Mouse (Mus musculus) embryonic facial prominence, embryonic 14.5 days (tissue): ENCODE measurements around the gene Zfp944. TPM values are rescaled to one million over a fixed set of nuclear protein-coding genes. Genes with fewer than 3 reads are reported as not detected.
"Not testable (repeated sequence)": the region's sequence is repeated elsewhere in the genome, so short reads cannot be mapped to it uniquely, and the experiment has no call there.

Experiments
- ATAC-seq: fragments of 200-750 bp; cut with Nextera tagmentation; 2 replicates; pipeline ENCODE4 v1.8.0; 2017; ENCODE audit warnings: low read depth, moderate number of reproducible peaks, moderate TSS enrichment
- DNase-seq: peaks from one replicate; pipeline ENCODE4 v3.0.0-alpha.2; 2015; ENCODE audit warnings: low spot score
- H3K27ac ChIP-seq: fragments of 300-500 bp; sonication (generic); replicated peaks from 2 replicates; pipeline ENCODE4 v1.5.1; 2014; ENCODE audit warnings: low read depth, mild to moderate bottlenecking, low read length, moderate library complexity
- H3K27me3 ChIP-seq: fragments of 300-500 bp; sonication (generic); replicated peaks from 2 replicates; pipeline ENCODE4 v1.6.1; 2014; ENCODE audit warnings: low read length; ENCODE audit not compliant: control insufficient read depth, insufficient read depth
- H3K36me3 ChIP-seq: fragments of 300-500 bp; sonication (generic); 2 replicates; pipeline ENCODE4 v1.6.1; 2014; ENCODE audit warnings: low read length, mixed read lengths; ENCODE audit not compliant: control insufficient read depth, insufficient read depth
- H3K4me1 ChIP-seq: fragments of 300-500 bp; sonication (generic); 2 replicates; pipeline ENCODE4 v1.6.1; 2014; ENCODE audit warnings: antibody characterized with exemption, low read length; ENCODE audit not compliant: control insufficient read depth, insufficient read depth
- H3K4me2 ChIP-seq: fragments of 300-500 bp; sonication (generic); 2 replicates; pipeline ENCODE4 v1.6.1; 2014; ENCODE audit warnings: low read depth, mild to moderate bottlenecking, low read length, moderate library complexity, mixed read lengths
- H3K4me3 ChIP-seq: fragments of 300-500 bp; sonication (generic); 2 replicates; pipeline ENCODE4 v1.5.1; 2014; ENCODE audit warnings: low read depth, mild to moderate bottlenecking, low read length
- H3K9ac ChIP-seq: fragments of 300-500 bp; sonication (generic); 2 replicates; pipeline ENCODE4 v1.6.1; 2014; ENCODE audit warnings: low read depth, mild to moderate bottlenecking, low read length, moderate library complexity, mixed read lengths
- H3K9me3 ChIP-seq: fragments of 300-500 bp; sonication (generic); 2 replicates; pipeline ENCODE4 v1.6.1; 2016; ENCODE audit warnings: low read length; ENCODE audit not compliant: control insufficient read depth
- WGBS: fragments of 180-500 bp; shearing (Covaris S2); extraction: QIAGEN DNeasy Blood & Tissue Kit; methylation state at CpG from one replicate; pipeline ENCODE4 v1.1.7; 2014; 5-methylcytosine and 5-hydroxymethylcytosine counted together
- polyA plus RNA-seq: library from polyadenylated mRNA; unstranded; fragments of >200 nt; fragmentation: Nextera tagmentation; extraction: Ambion mirVana; gene quantifications from 2 replicates; pipeline ENCODE4 v1.2.1, GENCODE M21; 2014

Gene Zfp944
- 14.1 and 14.9 TPM in 2 replicates for polyA plus RNA-seq

- DNase-seq (peak; percentile 35), ATAC-seq (peak; percentile 97)
- Histone ChIP-seq H3K27ac (peak within 1 kb of the TSS; percentile 79), H3K4me2 (peak within 1 kb of the TSS; percentile 60), H3K4me3 (peak within 1 kb of the TSS; percentile 58), H3K9ac (peak within 1 kb of the TSS; percentile 80)
- under 1% methylated on average over 21 of the region's 43 CpGs for WGBS
- not testable (repeated sequence) for H3K4me1 ChIP-seq, H3K27me3 ChIP-seq, H3K36me3 ChIP-seq, H3K9me3 ChIP-seq
These were observed at the start of gene Zfp944, which contains the start of gene Zfp758 for GRCm38 (mm10) chr17:22361101-22361781. Gene Zfp944, minus strand, starts transcription at chr17:22361400. Gene Zfp758, plus strand, starts transcription at chr17:22361453.

GRCm38 (mm10) chr17:22410756-22411155 is 49.6 kb upstream of the Zfp944 start:
- Histone ChIP-seq H3K36me3 (no peaks in the 10 kb centered on the region), H3K9me3 (no peaks in the 10 kb centered on the region), H3K27ac (no peak overlapping the region), H3K9ac (no peak overlapping the region), H3K4me1 (no peaks in the 10 kb centered on the region), H3K4me3 (no peak overlapping the region), H3K4me2 (no peak overlapping the region), H3K27me3 (no peaks in the 10 kb centered on the region)
- WGBS, result 77% methylated on average over 2 of the region's 2 CpGs
- ATAC-seq (no peak), DNase-seq (no peak)

- H3K4me3 ChIP-seq, result no peak overlapping the region
- H3K9ac ChIP-seq, result no peak overlapping the region
- peaks cover 14% of the 10 kb centered on the region; the same call in 1 of the 2 replicates for H3K9me3 ChIP-seq
- WGBS, result 86% methylated on average over 3 of the region's 3 CpGs
- H3K4me1 ChIP-seq, result peaks cover 4% of the 10 kb centered on the region; the same call in 1 of the 2 replicates
- ATAC-seq (no peak), DNase-seq (no peak)
- H3K36me3 ChIP-seq, result 0 out of 2 replicates have a peak, but pooled peaks cover 7% of the 10 kb centered on the region
- no peak overlapping the region for H3K27ac ChIP-seq
- H3K27me3 ChIP-seq, result no peaks in the 10 kb centered on the region
- H3K4me2 ChIP-seq, result no peak overlapping the region
These were observed 2.7 kb upstream of the Zfp944 start for GRCm38 (mm10) chr17:22363895-22364294.

- Histone ChIP-seq H3K27ac (no peak overlapping the region), H3K9me3 (peaks cover 6% of the 10 kb centered on the region; the same call in 1 of the 2 replicates), H3K9ac (peak overlapping the region; percentile 68), H3K36me3 (peaks cover 8% of the 10 kb centered on the region), H3K4me3 (peak overlapping the region; percentile 58), H3K4me2 (peak overlapping the region; percentile 60), H3K27me3 (no peaks in the 10 kb centered on the region), H3K4me1 (peaks cover 4% of the 10 kb centered on the region; the same call in 1 of the 2 replicates)
- DNase-seq, result no peak
- no peak for ATAC-seq
- 24% methylated on average over 5 of the region's 5 CpGs for WGBS
These were observed 628 bp downstream of the Zfp944 start for GRCm38 (mm10) chr17:22360572-22360971.

GRCm38 (mm10) chr17:22352794-22353193 is 8.4 kb downstream of the Zfp944 start:
- H3K27ac ChIP-seq, result no peak overlapping the region
- H3K27me3 ChIP-seq, result no peaks in the 10 kb centered on the region
- no peak overlapping the region for H3K4me3 ChIP-seq
- H3K4me2 ChIP-seq, result no peak overlapping the region
- H3K36me3 ChIP-seq, result peaks cover 26% of the 10 kb centered on the region
- no peaks in the 10 kb centered on the region for H3K9me3 ChIP-seq
- ATAC-seq (no peak), DNase-seq (peak; percentile 27)
- H3K4me1 ChIP-seq, result no peaks in the 10 kb centered on the region
- no peak overlapping the region for H3K9ac ChIP-seq

GRCm38 (mm10) chr17:22315247-22315646 is 46.0 kb downstream of the Zfp944 start:
- not testable (repeated sequence) for DNase-seq, H3K36me3 ChIP-seq, H3K9me3 ChIP-seq, H3K27me3 ChIP-seq, ATAC-seq, H3K27ac ChIP-seq, H3K4me1 ChIP-seq
- peak overlapping the region; percentile 55 for H3K4me3 ChIP-seq
- peak overlapping the region; percentile 52 for H3K4me2 ChIP-seq
- peak overlapping the region; percentile 75 for H3K9ac ChIP-seq
- 11% methylated on average over 2 of the region's 2 CpGs for WGBS

GRCm38 (mm10) chr17:22314730-22315226 is 46.4 kb downstream of the Zfp944 start, which contains the start of gene CT030661.1:
Gene CT030661.1, minus strand, starts transcription at chr17:22314837.
- H3K4me1 ChIP-seq, H3K27me3 ChIP-seq, H3K36me3 ChIP-seq, H3K9me3 ChIP-seq: not testable (repeated sequence)
- H3K4me3 ChIP-seq, result peak within 1 kb of the TSS; percentile 55
- H3K9ac ChIP-seq, result peak within 1 kb of the TSS; percentile 75
- H3K4me2 ChIP-seq, result peak within 1 kb of the TSS; percentile 52
- DNase-seq, result peak; percentile 99
- 0% methylated on average over 18 of the region's 20 CpGs for WGBS
- H3K27ac ChIP-seq, result peak within 1 kb of the TSS; percentile 58
- ATAC-seq, result peak; percentile 99

GRCm38 (mm10) chr17:22314219-22314618 is 47.0 kb downstream of the Zfp944 start:
- peak overlapping the region; percentile 55 for H3K4me3 ChIP-seq
- WGBS, result 0% methylated on average over 3 of the region's 3 CpGs
- not testable (repeated sequence) for H3K9me3 ChIP-seq, H3K4me1 ChIP-seq, DNase-seq, H3K27me3 ChIP-seq, H3K36me3 ChIP-seq
- H3K4me2 ChIP-seq, result peak overlapping the region; percentile 52
- H3K27ac ChIP-seq, result peak overlapping the region; percentile 58; the same call in 1 of the 2 replicates
- peak overlapping the region; percentile 75 for H3K9ac ChIP-seq
- peak; percentile 49; the same call in 1 of the 2 replicates for ATAC-seq
